Mouse (Mus musculus) urinary bladder, postnatal 36 days (tissue): ENCODE measurements around the gene Hist1h2ba.

ENCODE experiments used
- DNase-seq, 2 experiments: peaks; one replicate each; pipeline ENCODE4 v3.0.0; 2022; ENCODE audit warnings: low spot score in 2 of 2, mixed read lengths in 1 of 2

Hist1h2ba gene

GRCm38 (mm10) chr13:23933421-23934210 is at the start of gene Hist1h2ba:
Hist1h2ba (minus strand) TSS chr13:23934156.
- DNase-seq: no peak

DNA sequence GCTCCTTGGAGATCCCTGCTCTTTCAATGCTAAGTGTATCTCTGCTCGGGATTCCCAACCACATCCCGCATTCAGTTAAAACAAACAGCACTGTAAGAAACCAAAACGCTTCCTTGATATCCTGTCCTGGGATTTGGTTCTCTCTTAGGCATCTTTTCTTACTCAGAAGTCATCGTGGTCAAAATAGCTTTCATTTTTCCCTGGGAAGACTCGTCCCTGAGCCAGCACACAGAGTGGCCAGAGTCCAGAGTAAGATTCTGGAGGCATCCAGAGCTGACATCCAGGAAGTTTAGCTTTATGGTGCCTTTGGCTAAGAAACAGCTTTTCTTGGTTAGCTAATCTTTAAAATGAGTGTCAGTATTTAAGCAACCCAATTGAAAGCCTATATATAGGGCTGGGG is 38.3 kb upstream of the Hist1h2ba start:
- no peak for DNase-seq

- DNase-seq: no peak
These were observed 37.9 kb upstream of the Hist1h2ba start for GRCm38 (mm10) chr13:23971870-23972269.

DNA sequence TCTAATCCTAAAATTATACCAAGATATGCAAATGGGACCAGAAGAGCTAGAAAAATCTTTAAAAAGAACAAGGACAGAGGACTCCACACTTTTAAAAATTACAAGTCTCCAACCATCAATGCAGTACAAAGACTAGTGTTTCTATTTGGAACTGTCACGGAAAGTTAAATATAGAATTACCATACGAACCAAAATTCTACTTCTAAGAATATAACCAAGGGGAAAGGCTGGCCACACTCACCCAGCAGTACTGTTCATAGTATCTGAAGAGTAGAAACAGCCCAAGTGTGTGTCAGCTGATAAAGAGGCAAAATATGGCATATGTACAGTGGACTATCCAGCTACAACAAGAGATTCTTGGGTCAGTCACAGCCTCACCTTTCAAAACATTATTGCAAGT is 31.0 kb upstream of the Hist1h2ba start:
- DNase-seq: no peak

DNA sequence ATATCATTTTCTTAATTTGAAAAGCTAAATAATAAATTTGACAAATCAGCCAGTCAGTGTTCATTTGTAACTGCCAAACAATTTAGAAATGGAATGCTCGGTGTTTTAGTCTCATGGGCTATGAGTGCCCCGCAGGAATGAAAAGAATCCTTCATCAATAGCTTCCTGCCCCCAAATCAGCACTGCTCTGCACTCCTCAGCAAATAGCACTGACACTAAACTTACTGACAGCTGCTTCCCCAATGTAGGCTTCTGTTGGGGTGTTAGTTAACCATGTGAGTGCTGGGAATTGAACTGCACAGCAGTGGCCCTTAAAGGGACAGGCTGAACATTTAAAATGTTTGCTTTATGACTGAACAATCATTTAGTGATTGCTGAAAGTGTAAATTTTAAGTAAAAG is 25.8 kb upstream of the Hist1h2ba start:
- no peak for DNase-seq

DNA sequence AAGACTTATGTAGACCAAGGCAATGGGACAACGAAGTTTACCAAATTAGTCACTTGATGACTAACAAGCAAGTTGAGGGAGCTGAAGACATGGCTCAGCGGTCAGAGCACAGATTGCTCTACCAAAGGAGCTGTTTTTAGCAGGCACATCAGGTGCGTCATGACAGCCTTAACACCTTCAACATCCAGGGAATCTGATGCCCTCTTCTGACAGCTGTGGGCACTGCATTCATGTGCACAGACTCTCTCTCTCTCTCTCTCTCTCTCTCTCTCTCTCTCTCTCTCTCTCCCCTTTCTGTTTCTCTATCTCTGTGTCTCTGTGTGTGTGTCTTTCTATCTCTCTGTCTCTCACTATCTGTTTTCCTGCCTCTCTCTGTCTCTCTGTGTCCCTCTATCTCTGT is 17.0 kb upstream of the Hist1h2ba start:
- peak in 1 of 2 experiments; percentile 15 for DNase-seq

DNA sequence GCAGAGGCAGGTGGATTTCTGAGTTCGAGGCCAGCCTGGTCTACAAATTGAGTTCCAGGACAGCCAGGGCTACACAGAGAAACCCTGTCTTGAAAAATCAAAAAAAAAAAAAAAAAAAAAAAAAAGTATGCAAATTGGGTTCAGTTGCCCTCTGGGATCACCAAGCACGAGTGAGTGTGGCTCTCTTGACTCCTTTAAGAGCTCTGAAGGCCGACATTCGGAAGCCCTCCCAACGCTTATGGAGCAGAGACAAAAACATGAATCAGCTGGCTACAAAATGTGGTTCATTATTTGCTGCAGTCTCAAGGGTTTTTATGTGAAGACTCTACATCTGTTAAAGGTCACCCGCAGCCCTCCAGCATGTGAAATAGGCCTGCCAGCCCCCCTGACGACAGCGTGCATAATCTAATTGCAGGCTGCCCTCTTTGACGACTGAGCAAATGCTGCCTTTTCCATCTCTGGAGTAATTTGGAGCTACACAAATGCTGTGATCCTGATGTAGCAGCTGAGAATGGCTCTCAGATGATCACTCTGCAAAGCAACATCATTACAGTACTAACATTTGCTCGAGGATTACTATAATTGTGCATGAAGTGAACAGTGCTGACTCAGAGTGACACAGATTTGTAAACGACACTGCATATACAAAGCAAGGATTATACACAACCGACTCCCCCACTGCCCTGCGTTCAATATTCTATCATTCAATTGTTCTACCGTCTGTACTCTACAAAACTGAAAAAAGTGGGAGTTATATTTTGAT is 15.7 kb upstream of the Hist1h2ba start:
- no peak for DNase-seq

- no peak for DNase-seq
These were observed 12.3 kb upstream of the Hist1h2ba start for GRCm38 (mm10) chr13:23946254-23946653.

- DNase-seq: no peak
These were observed 8.9 kb upstream of the Hist1h2ba start for GRCm38 (mm10) chr13:23942861-23943260.

DNA sequence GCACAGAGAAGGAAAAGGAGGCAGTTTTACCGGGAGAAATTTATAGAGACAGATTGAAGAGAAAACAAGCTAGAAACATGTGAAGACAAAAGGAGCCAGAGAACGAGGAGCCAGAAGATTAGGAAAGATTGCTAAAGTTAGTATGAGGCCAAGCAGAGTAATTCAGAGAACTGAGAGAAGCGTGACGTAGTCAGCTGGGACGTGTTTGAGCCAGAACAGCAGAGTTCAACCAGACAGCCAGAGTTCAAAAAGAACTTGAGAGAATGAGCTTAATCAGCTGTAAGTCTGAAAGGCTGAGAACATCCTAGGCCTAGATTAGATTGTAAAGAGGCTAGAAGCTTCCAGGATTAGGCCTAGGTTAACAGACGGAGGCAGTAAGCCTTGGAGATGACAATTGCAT is 6.3 kb upstream of the Hist1h2ba start:
- DNase-seq: no peak

- DNase-seq: no peak
These were observed 4.7 kb upstream of the Hist1h2ba start for GRCm38 (mm10) chr13:23938699-23939098.

DNA sequence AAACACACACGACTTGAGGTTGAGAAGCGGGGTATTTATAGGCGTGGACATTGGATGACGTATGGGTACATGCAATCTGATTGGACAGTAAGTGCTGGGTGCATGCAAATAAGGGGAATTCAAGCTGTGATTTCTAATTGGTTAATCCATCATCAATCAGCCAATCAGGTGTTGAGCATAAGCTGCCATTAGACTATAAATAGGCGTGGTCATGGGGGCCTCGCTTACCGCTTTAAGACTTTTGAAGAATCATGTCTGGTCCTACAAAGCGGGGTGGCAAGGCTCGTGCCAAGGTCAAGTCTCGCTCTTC is 210 bp upstream of the Hist1h2ba start, which contains the start of gene Hist1h2aa:
Hist1h2aa (plus strand) TSS at position 252 of the 310 bp plus-strand sequence.
- DNase-seq: no peak

DNA sequence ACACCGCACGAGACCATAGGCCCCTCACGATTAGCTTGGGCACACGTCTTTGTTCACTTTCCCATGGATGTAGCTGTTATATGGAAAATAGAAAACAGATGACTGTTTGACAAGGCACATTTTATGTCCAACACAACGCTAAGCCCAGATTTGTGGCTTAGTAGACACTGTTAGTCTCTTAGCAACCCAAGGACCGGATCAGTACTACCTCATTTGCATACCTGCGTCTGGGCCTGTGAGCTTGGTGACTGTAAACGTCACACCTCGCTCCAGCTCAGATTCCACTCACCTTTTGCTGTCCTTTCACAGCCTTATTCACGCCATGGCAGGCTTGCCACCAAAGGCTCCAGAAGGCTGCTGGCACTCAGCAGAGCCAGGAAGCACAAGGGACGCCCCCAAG is 3.1 kb downstream of the Hist1h2ba start:
- no peak for DNase-seq

GRCm38 (mm10) chr13:23930461-23930860 is 3.5 kb downstream of the Hist1h2ba start:
- no peak for DNase-seq

DNA sequence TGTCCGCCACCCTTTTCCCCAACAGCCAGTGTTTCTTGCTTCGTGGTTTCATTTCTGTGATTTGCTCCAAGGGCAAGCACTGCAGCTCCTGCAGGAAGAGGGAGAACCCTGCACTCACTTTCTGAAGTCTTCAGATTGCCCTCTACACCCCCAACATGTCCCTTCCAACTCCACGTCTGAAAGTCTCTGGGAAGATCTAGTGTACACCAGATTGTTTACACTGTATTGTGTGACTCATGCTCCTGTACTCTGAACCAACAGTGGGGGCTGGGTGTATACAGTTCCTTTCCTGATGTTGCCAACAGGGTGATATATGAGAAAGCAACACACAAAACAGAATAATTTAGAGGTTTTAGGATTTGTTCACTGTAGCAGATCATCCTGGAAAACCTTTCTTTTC is 5.3 kb downstream of the Hist1h2ba start:
- DNase-seq: peak in 1 of 2 experiments; percentile 7

- DNase-seq: no peak
These were observed 8.2 kb downstream of the Hist1h2ba start for GRCm38 (mm10) chr13:23925792-23926191.

GRCm38 (mm10) chr13:23917674-23918073 is 16.3 kb downstream of the Hist1h2ba start:
- no peak for DNase-seq

GRCm38 (mm10) chr13:23916132-23916531 is 17.8 kb downstream of the Hist1h2ba start:
- DNase-seq: no peak

DNA sequence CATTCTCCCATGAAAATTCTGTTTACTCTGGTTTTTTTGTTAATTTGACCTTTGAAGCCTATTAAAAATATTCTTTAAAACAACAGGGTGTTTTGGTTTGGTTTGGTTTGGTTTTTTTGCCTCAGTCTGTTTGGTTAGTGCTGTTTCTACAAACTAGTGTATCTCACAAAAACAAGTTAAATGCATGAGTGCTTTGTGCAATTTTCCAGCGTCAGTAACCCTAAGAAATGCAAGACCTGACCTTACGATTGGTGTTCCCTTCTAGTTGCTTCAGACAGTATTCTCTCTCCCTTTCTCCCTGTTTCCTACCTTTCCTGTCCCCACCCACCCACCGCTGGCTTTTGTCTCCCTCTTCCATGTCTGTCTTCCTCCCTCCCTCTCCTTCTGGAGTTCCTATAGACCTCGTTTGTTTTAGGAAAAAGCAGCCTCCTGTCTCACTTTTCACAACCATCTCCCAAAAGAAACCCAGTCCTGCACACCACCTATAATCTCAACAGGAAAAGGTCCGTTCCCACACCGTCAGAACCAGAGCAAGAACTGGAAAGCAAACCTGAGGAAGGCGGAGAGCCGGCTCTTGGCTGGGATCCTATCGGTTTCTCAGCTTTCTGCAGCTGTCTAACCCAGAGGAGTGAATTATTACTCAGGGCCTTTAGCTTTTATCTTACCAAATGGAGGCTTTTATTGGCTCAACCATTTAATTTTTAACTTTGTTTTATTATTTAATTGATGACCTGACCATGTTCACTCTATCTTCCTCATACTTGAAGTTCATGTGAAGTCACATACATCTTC is 19.4 kb downstream of the Hist1h2ba start, which contains the start of gene Slc17a4:
Slc17a4 (minus strand) TSS at position 634 of the 792 bp plus-strand sequence.
- DNase-seq: no peak

- DNase-seq: no peak
These were observed 20.1 kb downstream of the Hist1h2ba start for GRCm38 (mm10) chr13:23913791-23914306.

GRCm38 (mm10) chr13:23911335-23911734 is 22.6 kb downstream of the Hist1h2ba start:
- no peak for DNase-seq

- no peak for DNase-seq
These were observed 23.8 kb downstream of the Hist1h2ba start for GRCm38 (mm10) chr13:23910121-23910520.
